Mouse (Mus musculus): Measurements from ENCODE around the gene Tbc1d22b.
"Not testable (repeated sequence)": the region's sequence is repeated elsewhere in the genome, so short reads cannot be mapped to it uniquely, and the experiment has no call there.

Gene Tbc1d22b

DNA sequence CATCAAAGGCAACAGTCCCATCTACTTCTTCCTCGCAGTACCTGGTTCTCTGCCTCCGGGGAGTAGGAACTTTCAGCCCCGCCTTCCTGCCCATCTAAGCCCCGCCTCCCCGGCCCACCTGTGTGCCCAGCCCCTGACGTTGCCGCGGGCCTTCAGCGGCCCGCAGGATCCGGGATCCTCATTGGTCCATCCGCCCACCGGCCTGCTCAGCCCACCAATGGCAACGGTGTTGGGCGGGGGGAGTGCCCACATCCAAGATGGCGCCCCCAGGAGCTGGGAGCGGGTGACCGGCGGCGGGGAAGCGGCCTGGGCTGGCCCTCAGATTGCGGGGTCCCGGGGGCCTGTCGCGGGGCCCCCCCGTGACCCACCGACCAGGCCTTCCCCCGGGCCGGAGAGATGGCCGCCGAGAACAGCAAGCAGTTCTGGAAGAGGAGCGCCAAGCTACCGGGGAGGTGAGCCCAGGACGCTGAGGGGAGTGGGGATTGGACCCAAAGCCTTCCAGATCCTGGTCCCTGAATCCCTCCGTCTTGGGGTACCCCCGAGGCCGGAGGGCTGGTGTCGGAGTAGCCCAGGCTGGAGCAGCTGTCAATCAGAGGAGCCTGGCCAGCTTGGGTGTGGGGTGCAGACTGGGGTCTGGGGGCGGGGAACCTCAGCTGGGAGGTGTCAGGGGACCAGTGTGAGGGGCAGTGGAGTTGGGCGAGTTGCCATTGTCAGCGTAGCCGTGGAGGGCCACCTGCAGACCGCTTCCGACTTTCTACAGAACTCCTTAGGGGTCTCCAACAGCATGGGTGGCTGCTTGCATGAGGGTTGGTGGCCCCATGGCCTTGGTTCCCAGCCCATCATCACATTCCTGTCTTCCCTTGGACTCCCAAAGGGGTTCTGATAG is at the start of gene Tbc1d22b, which contains the start of gene Gm17657:
Tbc1d22b (plus strand) TSS at position 243 of the 886 bp plus-strand sequence.
Gm17657 (minus strand) TSS at position 96 of the 886 bp plus-strand sequence.
- DNase-seq = peak; percentile 96 to 97

DNA sequence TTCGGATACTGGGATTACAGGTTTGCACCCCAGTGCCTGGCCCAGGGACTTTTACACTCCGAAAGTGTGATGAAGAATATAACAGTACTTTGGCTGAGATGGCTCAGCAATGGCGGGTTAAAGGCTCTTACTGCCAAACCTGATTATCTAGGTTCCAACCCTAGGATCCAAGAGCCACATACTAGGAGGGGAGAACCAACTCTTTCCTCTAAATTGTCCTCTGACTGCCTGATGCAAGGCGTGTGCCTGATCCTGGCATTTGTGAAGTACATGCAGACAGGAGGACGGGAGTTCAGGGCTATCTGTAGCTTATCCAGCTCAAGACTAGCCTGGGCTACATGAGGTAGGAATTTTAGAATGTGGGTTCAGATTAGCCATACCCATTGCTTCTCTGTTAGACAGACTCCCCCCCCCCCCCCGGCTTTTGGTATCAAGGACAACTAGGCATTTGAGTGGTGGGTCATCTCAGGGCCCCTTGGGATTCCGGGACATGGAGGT is 49.3 kb upstream of the Tbc1d22b start:
- no peak for DNase-seq

DNA sequence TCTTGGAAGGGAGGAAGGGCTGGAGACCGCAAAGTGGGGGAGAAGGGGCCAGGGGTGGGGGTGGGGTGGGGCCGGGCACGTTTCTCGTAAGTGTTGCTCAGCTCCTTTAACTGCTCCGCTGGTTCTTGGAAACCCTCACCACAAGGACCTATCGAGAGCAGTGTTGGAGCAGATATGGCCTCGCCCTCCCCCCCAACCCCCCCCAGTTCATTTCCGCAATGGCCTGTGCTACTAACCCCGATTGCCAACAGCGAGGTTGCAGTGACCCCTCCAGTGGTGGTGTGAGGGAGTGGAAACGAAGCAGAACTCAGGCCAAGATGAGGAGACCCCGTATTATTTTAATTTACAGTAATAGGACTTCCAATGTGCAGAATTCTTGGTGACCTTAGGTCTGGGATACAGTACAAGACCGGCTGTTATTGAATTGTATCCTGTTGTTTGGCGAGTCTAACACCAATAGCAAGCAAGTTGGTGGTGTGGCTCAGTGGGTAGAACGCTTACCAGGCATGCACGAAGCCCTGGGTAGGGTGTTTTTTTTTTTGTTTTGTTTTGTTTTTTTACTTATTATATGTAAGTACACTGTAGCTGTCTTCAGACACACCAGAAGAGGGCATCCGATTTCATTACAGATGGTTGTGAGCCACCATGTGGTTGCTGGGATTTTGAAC is 48.6 kb upstream of the Tbc1d22b start:
- DNase-seq = peak; percentile 19 to 37

DNA sequence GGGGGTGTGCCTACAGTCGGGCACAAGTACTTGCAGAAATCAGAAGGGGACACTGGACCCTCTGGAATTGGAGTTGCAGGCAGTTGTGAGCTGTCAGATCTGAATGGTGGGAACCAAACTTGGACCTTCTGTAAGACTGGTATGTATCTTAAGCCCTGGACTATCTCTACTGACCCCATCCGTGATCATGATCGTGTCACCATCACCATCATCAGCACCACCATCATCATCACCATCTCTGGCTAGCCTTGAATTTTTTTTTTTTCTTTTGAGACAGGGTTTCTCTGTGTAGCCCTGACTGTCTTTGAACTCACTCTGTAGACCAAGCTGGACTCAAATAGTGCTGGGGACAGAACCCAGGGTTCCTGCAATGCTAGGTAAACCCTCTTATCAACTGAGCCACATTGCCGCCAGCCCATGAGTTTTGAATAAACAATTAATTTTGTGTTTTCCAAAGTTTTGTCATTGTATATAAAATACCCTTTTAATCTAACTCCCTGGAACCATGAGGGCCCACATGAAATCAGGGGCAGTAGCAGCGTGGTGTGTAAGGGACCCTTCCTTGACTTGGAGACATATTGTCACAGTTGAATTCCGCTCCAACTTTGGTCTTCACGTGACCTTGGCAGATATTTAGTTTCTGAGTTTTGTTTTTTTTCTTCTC is 47.4 kb upstream of the Tbc1d22b start:
- no peak for DNase-seq

- no peak for DNase-seq
Observed at GRCm38 (mm10) chr17:29502669-29503665, 46.6 kb upstream of the Tbc1d22b start.

DNA sequence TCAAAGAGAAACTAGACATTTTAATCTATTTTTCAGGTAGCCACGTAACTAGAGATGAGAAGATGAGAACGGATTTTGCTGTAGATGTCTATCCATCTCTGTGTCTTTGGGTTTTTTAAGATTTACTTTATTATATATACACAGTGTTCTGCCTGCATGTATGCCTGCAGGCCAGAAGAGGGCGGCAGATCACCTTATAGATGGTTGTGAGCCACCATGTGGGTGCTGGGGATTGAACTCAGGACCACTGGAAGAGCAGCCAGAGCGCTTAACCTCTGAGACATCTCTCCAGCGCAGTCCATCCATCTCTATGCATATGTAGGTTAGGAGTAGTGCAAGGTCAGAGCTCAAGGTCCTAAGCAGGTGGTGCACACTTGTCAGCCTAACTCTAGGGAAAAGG is 45.9 kb upstream of the Tbc1d22b start:
- DNase-seq = no peak

DNA sequence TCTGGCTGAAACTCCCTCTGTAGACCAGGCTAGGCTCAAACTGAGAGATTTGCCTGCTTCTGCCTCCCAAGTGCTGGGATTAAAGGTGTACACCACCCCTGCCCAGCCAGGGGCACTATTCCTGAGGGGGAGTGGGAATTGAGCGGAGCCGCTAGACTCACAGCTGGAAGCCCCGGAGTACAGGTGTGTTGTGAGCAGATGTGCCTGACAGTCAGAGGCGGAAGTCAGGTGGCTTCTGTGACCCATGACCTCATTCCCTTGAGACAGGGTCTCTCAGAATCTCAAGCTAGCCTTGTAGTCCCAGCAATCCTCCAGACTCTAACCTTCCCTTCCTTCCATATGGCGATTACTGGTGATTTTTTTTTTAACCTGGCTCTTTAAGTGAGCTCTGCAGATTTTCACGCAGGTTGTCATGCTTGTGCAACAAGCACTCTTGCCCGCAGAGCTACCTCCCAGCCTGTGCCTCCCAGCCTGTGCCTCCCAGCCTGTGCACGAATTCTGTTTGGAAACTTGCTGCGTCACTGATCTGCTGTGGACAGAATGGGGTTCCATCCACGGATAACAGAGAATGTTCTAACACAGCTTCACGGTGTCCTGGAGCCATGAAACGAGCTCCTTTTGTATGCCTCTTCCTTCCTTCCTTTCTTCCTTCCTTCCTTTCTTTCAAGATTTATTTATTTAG is 40.5 kb upstream of the Tbc1d22b start:
- no peak for DNase-seq

- DNase-seq = no peak
Observed at GRCm38 (mm10) chr17:29510691-29511090, 38.9 kb upstream of the Tbc1d22b start.

DNA sequence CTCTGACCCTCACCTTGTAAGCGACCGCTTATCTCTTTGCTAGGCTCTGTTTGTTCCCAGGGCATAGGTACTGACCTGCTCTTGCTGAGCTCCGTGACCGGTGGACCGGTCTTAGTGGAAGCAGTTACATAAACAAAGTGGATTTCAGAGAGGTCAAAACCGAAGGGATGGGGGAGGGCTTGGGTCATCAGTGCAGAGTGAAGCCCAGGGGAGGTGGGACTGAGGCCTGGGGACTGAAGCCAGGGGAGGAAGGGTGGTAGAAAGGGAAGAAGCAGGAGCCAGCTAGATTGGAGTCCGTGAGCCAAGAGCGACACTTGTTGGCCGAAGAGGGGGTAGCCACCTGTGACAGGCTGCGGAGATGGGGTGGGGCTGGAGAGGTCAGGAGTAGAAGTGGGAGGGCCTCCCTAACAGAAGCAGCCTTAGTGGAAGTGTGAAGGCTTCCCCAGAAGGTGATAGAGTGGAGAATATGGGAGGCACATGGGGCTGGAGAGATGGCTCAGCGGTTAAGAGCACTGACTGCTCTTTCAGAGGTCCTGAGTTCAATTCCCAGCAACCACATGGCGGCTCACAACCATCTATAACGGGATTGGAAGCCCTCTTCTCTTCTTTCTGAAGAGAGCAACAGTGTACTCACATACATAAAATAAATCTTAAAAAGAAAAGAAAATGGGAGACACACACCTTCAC is 36.4 kb upstream of the Tbc1d22b start:
- peak; percentile 77 to 82 for DNase-seq

DNA sequence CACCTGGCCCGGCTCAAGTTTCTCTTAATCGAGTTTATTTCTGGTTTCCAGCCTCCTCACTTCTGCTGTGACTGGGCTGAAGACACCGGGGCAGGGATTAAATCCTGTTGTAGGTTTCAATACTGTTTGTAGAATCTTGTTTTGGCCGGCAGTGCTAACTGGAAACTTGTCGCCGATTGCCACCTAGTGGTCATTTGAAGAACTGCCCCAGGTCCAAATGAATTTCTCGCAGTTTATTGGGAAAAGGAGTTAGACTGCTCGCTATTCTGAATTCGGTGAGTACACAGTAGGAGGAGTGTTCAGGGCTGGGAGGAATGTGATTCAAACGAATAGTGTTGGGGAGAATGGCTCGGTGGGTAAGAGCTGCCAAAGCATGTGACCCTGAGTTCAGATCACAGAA is 35.1 kb upstream of the Tbc1d22b start:
- DNase-seq = peak; percentile 77 to 79

- not testable (repeated sequence) for DNase-seq
Observed at GRCm38 (mm10) chr17:29518665-29519064, 30.9 kb upstream of the Tbc1d22b start.

- no peak for DNase-seq
Observed at GRCm38 (mm10) chr17:29519731-29520130, 29.9 kb upstream of the Tbc1d22b start.

DNA sequence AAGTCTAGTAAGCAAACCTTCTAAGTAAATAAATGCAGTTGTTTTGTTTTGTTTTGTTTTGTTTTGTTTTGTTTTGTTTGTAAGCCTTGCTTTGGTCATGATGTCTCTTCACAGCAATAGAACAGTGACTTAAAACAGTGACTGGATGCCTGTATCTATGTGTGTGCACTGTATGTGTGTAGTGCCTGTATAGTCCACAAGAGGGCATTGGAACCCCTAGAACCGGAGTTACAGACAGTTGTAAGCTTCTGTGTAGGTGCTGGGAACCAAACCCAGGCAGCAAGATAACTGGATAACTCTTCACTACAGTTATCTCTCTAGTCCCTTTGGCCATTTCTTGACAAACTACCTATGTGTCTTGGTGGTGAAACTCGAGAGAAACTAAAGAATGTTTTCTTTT is 24.0 kb upstream of the Tbc1d22b start:
- DNase-seq = no peak

DNA sequence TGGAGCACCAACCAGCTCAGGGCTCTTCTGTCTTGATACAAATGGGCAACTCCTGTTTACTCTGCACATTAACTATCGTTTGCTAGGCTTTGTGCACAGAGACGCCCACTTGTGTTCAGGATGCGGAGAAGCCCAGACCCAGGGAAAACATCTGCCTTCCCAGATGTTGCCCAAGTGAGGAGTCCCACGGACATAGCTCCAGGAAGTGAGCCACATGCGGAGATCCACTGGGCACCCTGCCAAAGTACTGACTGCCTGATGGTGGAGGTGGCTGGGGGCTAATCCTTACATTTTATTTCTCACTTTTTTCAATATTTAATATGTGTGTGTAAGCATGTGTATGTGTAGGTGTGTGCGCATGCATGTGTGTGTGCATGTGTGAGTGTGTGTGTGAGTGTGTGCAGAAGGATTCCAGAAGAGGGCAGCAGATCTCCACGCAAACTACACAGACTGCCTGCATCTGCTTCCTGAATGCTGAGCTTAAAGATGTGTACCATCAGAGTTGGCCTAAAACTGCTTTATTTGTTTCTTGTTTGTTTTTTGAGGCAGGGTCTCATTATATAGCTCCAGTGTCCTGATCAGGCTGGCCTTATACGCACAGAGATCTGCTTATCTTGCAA is 20.9 kb upstream of the Tbc1d22b start:
- no peak for DNase-seq

DNA sequence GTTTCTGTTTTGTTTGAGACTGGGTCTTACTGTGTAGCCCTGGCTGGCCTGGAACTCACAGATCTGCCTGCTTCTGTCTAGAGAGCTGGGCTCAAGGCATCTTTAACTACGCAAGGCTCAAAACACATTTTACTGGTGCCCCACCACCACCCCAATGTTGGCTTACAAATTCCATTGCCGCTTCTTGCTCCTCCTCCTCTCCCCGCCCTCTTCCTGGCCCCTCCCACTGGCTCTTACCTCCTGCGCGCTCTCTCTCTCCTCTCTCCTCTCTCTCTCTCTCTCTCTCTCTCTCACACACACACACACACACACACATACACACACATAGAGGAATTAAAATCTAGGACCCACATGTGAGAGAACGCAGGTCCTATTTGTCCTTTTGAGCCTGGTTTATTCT is 19.1 kb upstream of the Tbc1d22b start:
- no peak for DNase-seq

DNA sequence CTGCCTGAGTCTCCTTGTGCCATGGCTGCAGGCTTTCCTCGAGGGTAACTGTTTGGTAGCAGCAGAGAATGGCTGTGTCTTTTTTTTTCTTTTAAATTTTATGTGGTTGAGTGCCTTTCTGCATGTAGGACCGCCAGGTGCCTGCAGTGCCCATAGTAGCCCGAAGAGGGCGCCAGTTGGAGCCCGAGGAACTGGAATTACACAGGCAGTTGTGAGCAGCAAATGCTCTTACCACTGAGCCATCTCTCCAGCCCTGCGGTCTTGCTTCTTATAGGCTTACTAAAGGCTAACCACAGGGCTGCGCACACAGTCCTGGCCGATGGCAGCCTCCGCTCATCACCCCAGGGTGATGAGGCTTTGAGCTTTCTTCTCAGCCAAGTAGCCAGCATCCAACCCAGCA is 18.3 kb upstream of the Tbc1d22b start:
- DNase-seq = no peak

- no peak for DNase-seq
Observed at GRCm38 (mm10) chr17:29531757-29532384, 17.7 kb upstream of the Tbc1d22b start.

GRCm38 (mm10) chr17:29533866-29534265 is 15.7 kb upstream of the Tbc1d22b start:
- no peak for DNase-seq

DNA sequence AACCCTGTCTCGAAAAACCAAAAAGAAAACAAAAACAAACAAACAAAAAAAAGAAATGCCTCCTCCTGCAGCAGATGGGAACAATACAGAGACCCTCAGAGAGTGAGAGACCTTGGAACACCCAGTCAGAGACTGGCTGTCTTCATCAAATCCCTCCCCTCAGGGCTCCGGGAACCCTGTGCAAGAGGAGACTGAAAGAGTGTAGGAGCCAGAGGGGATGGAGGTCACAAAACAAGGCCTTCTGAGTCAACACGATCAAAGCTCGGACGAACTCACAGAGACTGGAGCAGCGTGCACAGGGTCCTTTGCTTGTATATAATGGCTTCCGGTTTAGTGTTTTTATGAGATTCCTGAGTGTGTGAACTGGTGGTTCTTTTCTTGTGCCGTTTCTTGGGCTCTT is 9.2 kb upstream of the Tbc1d22b start:
- no peak for DNase-seq

GRCm38 (mm10) chr17:29541419-29541818 is 8.2 kb upstream of the Tbc1d22b start:
- DNase-seq = peak; percentile 87 to 89

Measured in lung, adult 18-20 months (tissue).